In genomic region chr14:84443288-84443686, GRCm38 (mm10) we compare ENCODE assay signal across 8 mouse cellular contexts. TPM values are rescaled to one million over a fixed set of nuclear protein-coding genes. Genes with fewer than 3 reads are reported as not detected.
DNase-seq lines count a peak whose midpoint lies in the region; ATAC-seq lines count a peak whose summit lies in the region.

Gene Pcdh17, plus strand, starts transcription at chr14:84443563.

- H3K9me3 ChIP-seq in hindbrain, embryonic 15.5 days: no peaks in the 10 kb centered on the region

- H3K36me3 ChIP-seq in hindbrain, embryonic 15.5 days: no peaks in the 10 kb centered on the region

- peak within 1 kb of the TSS; percentile 94 for H3K27ac ChIP-seq in hindbrain, embryonic 15.5 days (replicated peaks)

- peak within 1 kb of the TSS; percentile 82 for H3K4me3 ChIP-seq in hindbrain, embryonic 15.5 days

- H3K4me1 ChIP-seq in hindbrain, embryonic 15.5 days (replicated peaks): peaks cover 16% of the 10 kb centered on the region

- peak within 1 kb of the TSS; percentile 87 for H3K4me2 ChIP-seq in hindbrain, embryonic 15.5 days

- DNase-seq in WW6 (ENCODE audit: low read depth, low spot score): peak; percentile 84
- DNase-seq in cerebellum, postnatal 4 days (ENCODE audit: low spot score in 2 of 2): peak; percentile 88 to 96
- peak; percentile 83 for DNase-seq in gastrocnemius, adult 18-20 months (ENCODE audit: low spot score)
- DNase-seq in left cerebral cortex, adult 11 months (ENCODE audit: low spot score): peak; percentile 96
- peak; percentile 96 for DNase-seq in lung, postnatal 36 days
- peak; percentile 98 for DNase-seq in retina, embryonic 14.5 days (ENCODE audit: low spot score)
- DNase-seq in urinary bladder, adult 18-20 months (ENCODE audit: low spot score in 2 of 2): peak; percentile 90 to 93

- no peaks in the 10 kb centered on the region for H3K27me3 ChIP-seq in hindbrain, embryonic 15.5 days

- peak within 1 kb of the TSS; percentile 72 for H3K9ac ChIP-seq in hindbrain, embryonic 15.5 days

- WGBS in hindbrain, embryonic 15.5 days: under 1% methylated on average over 31 of the region's 31 CpGs

- ATAC-seq in hindbrain, embryonic 15.5 days (ENCODE audit: low FRiP score, low read depth): peak; percentile 92

RNA-seq across cellular contexts. Expression of gene Pcdh17, which starts in this region (rescaled TPM):
- under 1 TPM; 0.24 to 0.32 TPM for total RNA-seq in gastrocnemius, adult 18-20 months (2021)
- polyA plus RNA-seq in hindbrain, embryonic 15.5 days (2015; fragmentation: Nextera tagmentation; extraction: Ambion mirVana): 31.3 and 35.6 TPM in 2 replicates

Comparison
In these comparisons a context has a peak if more than half of its experiments do, and no peak if none do; other contexts are left out.
1. Peak in every context shown above with its lines: DNase-seq, ATAC-seq, H3K4me3 ChIP-seq and H3K27ac ChIP-seq.
2. Peak in DNase-seq in gastrocnemius, adult 18-20 months; RNA of the gene not detected or under 1 TPM.